Mouse (Mus musculus) CH12.LX (cell line): ENCODE results near the gene Slc52a3. TPM values are rescaled to one million over a fixed set of nuclear protein-coding genes. Genes with fewer than 3 reads are reported as not detected.

ENCODE experiments used
- DNase-seq: peaks from one replicate; pipeline ENCODE4 v3.0.0-alpha.2; 2013; ENCODE audit errors: extremely low read depth
- H3K27ac ChIP-seq: 2 replicates; pipeline ENCODE4 v1.5.1; 2012; ENCODE audit warnings: low read depth, mild to moderate bottlenecking, control low read depth, moderate library complexity; ENCODE audit not compliant: insufficient read depth
- H3K27me3 ChIP-seq: replicated peaks from 2 replicates; pipeline ENCODE3; 2012; ENCODE audit warnings: inconsistent platforms
- H3K36me3 ChIP-seq, 2 experiments: replicated peaks in 1 of 2; 2 replicates each; pipeline versions ENCODE3 to v1.6.1; 2012; ENCODE audit warnings: inconsistent platforms in 1 of 2, low read length in 1 of 2, mild to moderate bottlenecking in 1 of 2, mixed read lengths in 1 of 2, moderate library complexity in 1 of 2; ENCODE audit not compliant: control insufficient read depth in 1 of 2, insufficient read depth in 1 of 2
- H3K4me1 ChIP-seq, 2 experiments: 2 replicates each; pipeline ENCODE4 v1.6.1; 2012; ENCODE audit warnings: inconsistent platforms in 1 of 2, moderate library complexity in 1 of 2; ENCODE audit not compliant: insufficient read depth in 2 of 2, control insufficient read depth in 1 of 2
- H3K4me2 ChIP-seq: 2 replicates; pipeline ENCODE4 v1.6.1; 2012; ENCODE audit warnings: low read depth, mild to moderate bottlenecking, control low read depth; ENCODE audit not compliant: poor library complexity, insufficient read depth, severe bottlenecking
- H3K4me3 ChIP-seq, 3 experiments: fragments of 150-350 bp in 1 of 3; sonication (generic) in 1 of 3; replicated peaks in 1 of 3; 2 replicates each; pipeline versions ENCODE3 to v1.5.1; 2011 to 2012; ENCODE audit warnings: low read depth in 2 of 3, low read length in 2 of 3, mild to moderate bottlenecking in 2 of 3, moderate library complexity in 2 of 3, control low read depth in 1 of 3, improper control_type of control experiment in 1 of 3, inconsistent platforms in 1 of 3, mixed read lengths in 1 of 3; ENCODE audit not compliant: poor library complexity in 1 of 3
- H3K79me2 ChIP-seq: replicated peaks from 2 replicates; pipeline ENCODE4 v1.6.1; 2012; ENCODE audit warnings: mild to moderate bottlenecking, moderate library complexity; ENCODE audit not compliant: control insufficient read depth, poor library complexity, insufficient read depth, severe bottlenecking; ENCODE audit errors: extremely low read depth
- H3K9ac ChIP-seq: 2 replicates; pipeline ENCODE4 v1.6.1; 2012; ENCODE audit warnings: low read depth, mild to moderate bottlenecking, control low read depth, moderate library complexity; ENCODE audit not compliant: insufficient read depth
- H3K9me3 ChIP-seq: replicated peaks from 2 replicates; pipeline ENCODE3; 2012; ENCODE audit warnings: low read length, inconsistent platforms, mixed read lengths
- ELF1 ChIP-seq: IDR thresholded peaks from 2 replicates; pipeline ENCODE4 v1.6.1; 2014; ENCODE audit warnings: low read depth, mild to moderate bottlenecking, inconsistent platforms, low read length, improper control_type of control experiment
- GABPA ChIP-seq: IDR thresholded peaks from 2 replicates; pipeline ENCODE4 v1.6.1; 2012; ENCODE audit warnings: low read depth, low read length, improper control_type of control experiment, inconsistent platforms; ENCODE audit not compliant: insufficient replicate concordance
- HCFC1 ChIP-seq: IDR thresholded peaks from 2 replicates; pipeline ENCODE4 v1.6.1; 2012; ENCODE audit warnings: low read depth, mild to moderate bottlenecking, inconsistent platforms, low read length, improper control_type of control experiment
- IRF4 ChIP-seq: IDR thresholded peaks from 2 replicates; pipeline ENCODE4 v1.6.1; 2014; ENCODE audit warnings: low read depth, mild to moderate bottlenecking, inconsistent platforms, low read length, improper control_type of control experiment
- JUN ChIP-seq: IDR thresholded peaks from 2 replicates; pipeline ENCODE4 v1.6.1; 2011; ENCODE audit warnings: low read depth, mild to moderate bottlenecking, low read length, improper control_type of control experiment, moderate library complexity; ENCODE audit not compliant: insufficient read depth
- JUND ChIP-seq: conservative IDR thresholded peaks from 2 replicates; pipeline ENCODE4 v1.6.1; 2011; ENCODE audit warnings: low read depth, low read length, improper control_type of control experiment
- KAT2A ChIP-seq: IDR thresholded peaks from 2 replicates; pipeline ENCODE4 v1.6.1; 2012; ENCODE audit warnings: low read length, improper control_type of control experiment, inconsistent platforms; ENCODE audit not compliant: insufficient replicate concordance
- MAFK ChIP-seq: IDR thresholded peaks from 2 replicates; pipeline ENCODE4 v1.6.1; 2011; ENCODE audit warnings: low read length, improper control_type of control experiment; ENCODE audit not compliant: insufficient replicate concordance
- MAZ ChIP-seq: IDR thresholded peaks from 2 replicates; pipeline ENCODE4 v1.6.1; 2012; ENCODE audit warnings: low read depth, mild to moderate bottlenecking, inconsistent platforms, low read length, improper control_type of control experiment, moderate library complexity
- MYC ChIP-seq: IDR thresholded peaks from 2 replicates; pipeline ENCODE4 v1.6.1; 2011; ENCODE audit warnings: low read depth, mild to moderate bottlenecking, improper control_type of control experiment, low read length
- PAX5 ChIP-seq: IDR thresholded peaks from 2 replicates; pipeline ENCODE4 v1.6.1; 2012; ENCODE audit warnings: low read length, inconsistent platforms, mixed read lengths
- POLR2A ChIP-seq: IDR thresholded peaks from 2 replicates; pipeline ENCODE4 v1.6.1; 2011; ENCODE audit warnings: low read depth, mild to moderate bottlenecking, improper control_type of control experiment, low read length
- POLR2AphosphoS2 ChIP-seq: IDR thresholded peaks from 2 replicates; pipeline ENCODE4 v1.6.1; 2011; ENCODE audit warnings: low read depth, low read length, improper control_type of control experiment
- USF2 ChIP-seq: conservative IDR thresholded peaks from 2 replicates; pipeline ENCODE4 v1.6.1; 2011; ENCODE audit warnings: low read depth, low read length, improper control_type of control experiment
- ZKSCAN1 ChIP-seq: IDR thresholded peaks from 2 replicates; pipeline ENCODE4 v1.6.1; 2012; ENCODE audit warnings: low read depth, inconsistent platforms, low read length, improper control_type of control experiment, borderline replicate concordance
- ZMIZ1 ChIP-seq: IDR thresholded peaks from 2 replicates; pipeline ENCODE4 v1.6.1; 2012; ENCODE audit warnings: low read depth, mild to moderate bottlenecking, inconsistent platforms, low read length, improper control_type of control experiment
- dilution Hi-C: fragments of 300-500 bp; cut with MboI; formaldehyde crosslinking; loops from 2 replicates; pipeline ENCODE4 v1.14.3; 2020; ENCODE audit warnings: low sequenced_read_pairs; ENCODE audit not compliant: extremely low pct_unique_long_range_greater_than_20kb, extremely low pct_ligation_motif_present
- in situ Hi-C: fragments of 300-500 bp; cut with MboI; formaldehyde crosslinking; loops from 3 replicates; pipeline ENCODE4 v1.14.3; 2019; ENCODE audit warnings: low sequenced_read_pairs, low pct_ligation_motif_present, low pct_unique_long_range_greater_than_20kb, mixed read lengths
- polyA plus RNA-seq: library from polyadenylated mRNA; unstranded; fragments of >175 nt; gene quantifications from 2 replicates; pipeline ENCODE4 v1.2.1, GENCODE M21; 2012; ENCODE audit warnings: low read depth; ENCODE audit not compliant: insufficient read length
- total RNA-seq, 2 experiments: library from RNA; depleted of rRNA; stranded (reverse); fragments of 300-350 nt in 1 of 2; fragments of >200 nt in 1 of 2; gene quantifications; 2 replicates each; pipeline ENCODE4 v1.2.3; 2012 to 2014

The Slc52a3 gene
- total and polyA plus RNA-seq, 3 experiments, result 0.17 to 0.55 TPM; not detected in 1

GRCm38 (mm10) chr2:152009061-152009779, 12.9 kb downstream of the Slc52a3 start:
- dilution Hi-C loops, result no loop called here
- DNase-seq, result no peak
- in situ Hi-C loops, result loop anchor here (10.0 kb wide), 1 partner anchor 134 kb away; no protein-coding TSS in a partner anchor
- Histone ChIP-seq H3K36me3 (no peaks in the 10 kb centered on the region), H3K4me3 (no peak overlapping the region), H3K4me1 (peaks cover 4 to 7% of the 10 kb centered on the region in 2 experiments; a peak in 1 of 4 replicates), H3K27ac (no peak overlapping the region), H3K9me3 (no peaks in the 10 kb centered on the region), H3K4me2 (no peak overlapping the region), H3K27me3 (peaks cover 86% of the 10 kb centered on the region), H3K9ac (no peak overlapping the region), H3K79me2 (no peaks in the 10 kb centered on the region)
- TF ChIP-seq POLR2A, result no peak
- no peak for TF ChIP-seq USF2
- no peak for TF ChIP-seq JUN
- no peak for TF ChIP-seq MYC
- no peak for TF ChIP-seq GABPA
- no peak for TF ChIP-seq ELF1
- TF ChIP-seq ZKSCAN1, result no peak
- no peak for TF ChIP-seq PAX5
- TF ChIP-seq POLR2AphosphoS2, result no peak
- no peak for TF ChIP-seq MAFK
- no peak for TF ChIP-seq IRF4
- no peak for TF ChIP-seq HCFC1

GRCm38 (mm10) chr2:152010251-152010650, 13.9 kb downstream of the Slc52a3 start:
- Histone ChIP-seq H3K9ac (no peak overlapping the region), H3K36me3 (no peaks in the 10 kb centered on the region), H3K9me3 (no peaks in the 10 kb centered on the region), H3K4me2 (no peak overlapping the region)
- no peak for DNase-seq
- TF ChIP-seq MYC (no peak), HCFC1 (no peak), POLR2AphosphoS2 (no peak), USF2 (no peak), KAT2A (no peak), MAZ (no peak), JUND (no peak), ZMIZ1 (no peak)
- TF ChIP-seq, all 38 proteins: peak for 0
- in situ Hi-C loops (no loop called here), dilution Hi-C loops (no loop called here)
- Histone ChIP-seq H3K79me2 (no peaks in the 10 kb centered on the region), H3K4me3 (no peak overlapping the region), H3K27ac (no peak overlapping the region), H3K27me3 (peaks cover 77% of the 10 kb centered on the region), H3K4me1 (peaks cover 4 to 7% of the 10 kb centered on the region in 2 experiments; a peak in 1 of 4 replicates)
